ENCODE assay signal across 8 mouse cellular contexts in genomic region chr5:123683043-123683376, GRCm38 (mm10). TPM values are rescaled to one million over a fixed set of nuclear protein-coding genes. Genes with fewer than 3 reads are reported as not detected.
DNase-seq lines count a peak whose midpoint lies in the region; ATAC-seq and TF ChIP-seq lines count a peak whose summit lies in the region.

No protein-coding gene starts in this region.

- H3K4me2 ChIP-seq in heart, embryonic 11.5 days, result peak overlapping the region; percentile 97
- H3K4me2 ChIP-seq in limb, embryonic 11.5 days (ENCODE audit: low read depth, severe bottlenecking), result peak overlapping the region; percentile 71
- H3K4me2 ChIP-seq in midbrain, embryonic 11.5 days, result peak overlapping the region; percentile 66

- no peak for ATAC-seq in heart, embryonic 11.5 days (replicated peaks; ENCODE audit: insufficient number of reproducible peaks, low FRiP score, low TSS enrichment)
- ATAC-seq in limb, embryonic 11.5 days (ENCODE audit: insufficient number of reproducible peaks, low FRiP score, low TSS enrichment, low read depth), result no peak; the same call in 1 of the 2 replicates
- ATAC-seq in midbrain, embryonic 11.5 days (ENCODE audit: low FRiP score), result peak; percentile 31; the same call in 1 of the 2 replicates
- no peak for ATAC-seq in activated CD4-positive, CD25-positive, alpha-beta regulatory T cell, adult 4 months

- intact Hi-C loops in left cerebral cortex, adult 2 months (cut with DNase I), result no loop called here

- 2% methylated on average over 6 of the region's 6 CpGs for WGBS in heart, embryonic 11.5 days (ENCODE audit: insufficient replicate concordance)
- 3% methylated on average over 6 of the region's 6 CpGs for whole genome bisulfite sequencing in limb, embryonic 11.5 days
- WGBS in midbrain, embryonic 11.5 days, result 4% methylated on average over 6 of the region's 6 CpGs

- no peaks in the 10 kb centered on the region for H3K36me3 ChIP-seq in heart, embryonic 11.5 days (ENCODE audit: control insufficient read depth, insufficient read depth, low read length)
- no peaks in the 10 kb centered on the region for H3K36me3 ChIP-seq in limb, embryonic 11.5 days (ENCODE audit: control insufficient read depth, insufficient read depth, low read length)
- H3K36me3 ChIP-seq in midbrain, embryonic 11.5 days (ENCODE audit: control insufficient read depth, insufficient read depth, low read length), result no peaks in the 10 kb centered on the region

- DNase-seq in left cerebral cortex, adult 2 months (ENCODE audit: extremely low spot score in 1 of 2, low spot score in 2 of 2), result peak in 1 of 2 experiments; percentile 27
- no peak for DNase-seq in left cerebral cortex, adult 9 months (ENCODE audit: low spot score in 2 of 2)
- peak; percentile 76 for DNase-seq in brain, embryonic 14.5 days (ENCODE audit: low read depth)
- peak; percentile 53 for DNase-seq in limb, embryonic 11.5 days (ENCODE audit: low spot score)
- no peak for DNase-seq in midbrain, embryonic 11.5 days (ENCODE audit: low spot score, missing footprints)
- DNase-seq in T-cell, adult 2 months (ENCODE audit: low spot score), result no peak

- H3K4me3 ChIP-seq in left cerebral cortex, adult 2 months, result peak overlapping the region; percentile 92
- H3K4me3 ChIP-seq in heart, embryonic 11.5 days (ENCODE audit: low read depth, low read length), result peak overlapping the region; percentile 94
- H3K4me3 ChIP-seq in limb, embryonic 11.5 days (ENCODE audit: low read depth, low read length), result peak overlapping the region; percentile 92
- H3K4me3 ChIP-seq in midbrain, embryonic 11.5 days (ENCODE audit: low read depth, low read length), result peak overlapping the region; percentile 96

- peak overlapping the region; percentile 60; the same call in 1 of the 2 replicates for H3K9ac ChIP-seq in heart, embryonic 11.5 days (ENCODE audit: low read depth, low read length)
- no peak overlapping the region for H3K9ac ChIP-seq in limb, embryonic 11.5 days (ENCODE audit: low read length)
- H3K9ac ChIP-seq in midbrain, embryonic 11.5 days (ENCODE audit: low read length), result peak overlapping the region; percentile 99

- peak overlapping the region; percentile 99 for H3K27ac ChIP-seq in left cerebral cortex, adult 2 months
- H3K27ac ChIP-seq in heart, embryonic 11.5 days (ENCODE audit: low read depth, low read length), result no peak overlapping the region
- H3K27ac ChIP-seq in limb, embryonic 11.5 days (replicated peaks; ENCODE audit: low read depth, low read length), result no peak overlapping the region
- H3K27ac ChIP-seq in midbrain, embryonic 11.5 days (ENCODE audit: low read depth, low read length), result no peak overlapping the region

- TF ChIP-seq POLR2A in brain, embryonic 14.5 days (IDR thresholded peaks at IDR 0.05; ENCODE audit: borderline replicate concordance, extremely low read depth, insufficient read depth, insufficient read length, poor library complexity, severe bottlenecking), result no peak

- no peak for TF ChIP-seq CTCF in left cerebral cortex, adult 2 months (IDR thresholded peaks at IDR 0.05)
- no peak for TF ChIP-seq CTCF in brain, embryonic 14.5 days (IDR thresholded peaks at IDR 0.05; ENCODE audit: borderline replicate concordance, extremely low read depth, insufficient read depth, insufficient read length)

- no peaks in the 10 kb centered on the region for H3K27me3 ChIP-seq in heart, embryonic 11.5 days (ENCODE audit: control insufficient read depth, insufficient read depth, low read length)
- H3K27me3 ChIP-seq in limb, embryonic 11.5 days (ENCODE audit: control insufficient read depth, insufficient read depth, low read length), result no peaks in the 10 kb centered on the region
- H3K27me3 ChIP-seq in midbrain, embryonic 11.5 days (ENCODE audit: control insufficient read depth, insufficient read depth, low read length), result no peaks in the 10 kb centered on the region

- H3K9me3 ChIP-seq in heart, embryonic 11.5 days (replicated peaks; ENCODE audit: control insufficient read depth, low read length), result no peaks in the 10 kb centered on the region
- H3K9me3 ChIP-seq in limb, embryonic 11.5 days (ENCODE audit: control insufficient read depth, low read length), result no peaks in the 10 kb centered on the region
- no peaks in the 10 kb centered on the region for H3K9me3 ChIP-seq in midbrain, embryonic 11.5 days (ENCODE audit: control insufficient read depth, low read length)

- peaks cover 12% of the 10 kb centered on the region for H3K4me1 ChIP-seq in heart, embryonic 11.5 days (ENCODE audit: control insufficient read depth, insufficient read depth, low read length)
- peaks cover 12% of the 10 kb centered on the region for H3K4me1 ChIP-seq in limb, embryonic 11.5 days (ENCODE audit: control insufficient read depth, insufficient read depth, low read length)
- H3K4me1 ChIP-seq in midbrain, embryonic 11.5 days (ENCODE audit: control insufficient read depth, insufficient read depth, low read length), result peaks cover 13% of the 10 kb centered on the region

RNA-seq across cellular contexts. Expression of gene Clip1, which starts 1.4 kb away (rescaled TPM):
- total RNA-seq in left cerebral cortex, adult 2 months (2021), result 100 to 1,000 TPM; 139 TPM
- polyA plus RNA-seq in brain, embryonic 14.5 days (2012; rRNA removed), result 73.9 and 94.8 TPM in 2 replicates
- 45.2 TPM in 2 replicates for polyA plus RNA-seq in heart, embryonic 11.5 days (2014; fragmentation: Nextera tagmentation; extraction: Ambion mirVana)
- 37.8 and 44.9 TPM in 2 replicates for polyA plus RNA-seq in limb, embryonic 11.5 days (2014; fragmentation: Nextera tagmentation; extraction: Ambion mirVana)
- polyA plus RNA-seq in midbrain, embryonic 11.5 days (2014; fragmentation: Nextera tagmentation; extraction: Ambion mirVana), result 42.8 and 46.8 TPM in 2 replicates
- 10 to 100 TPM; 43.3 to 49.8 TPM for polyA plus RNA-seq in activated CD4-positive, CD25-positive, alpha-beta regulatory T cell, adult 4 months (2017; shearing (Covaris generic))

RNA-seq across cellular contexts. Expression of gene Zcchc8, which starts 37.9 kb away (rescaled TPM):
- 10 to 100 TPM; 40.5 to 47.3 TPM for total RNA-seq in left cerebral cortex, adult 2 months (2021)
- polyA plus RNA-seq in brain, embryonic 14.5 days (2012; rRNA removed), result 79.2 and 91.8 TPM in 2 replicates
- 64.6 and 65.7 TPM in 2 replicates for polyA plus RNA-seq in heart, embryonic 11.5 days (2014; fragmentation: Nextera tagmentation; extraction: Ambion mirVana)
- 100 and 106 TPM in 2 replicates for polyA plus RNA-seq in limb, embryonic 11.5 days (2014; fragmentation: Nextera tagmentation; extraction: Ambion mirVana)
- polyA plus RNA-seq in midbrain, embryonic 11.5 days (2014; fragmentation: Nextera tagmentation; extraction: Ambion mirVana), result 80.8 and 84.7 TPM in 2 replicates
- polyA plus RNA-seq in activated CD4-positive, CD25-positive, alpha-beta regulatory T cell, adult 4 months (2017; shearing (Covaris generic)), result 10 to 100 TPM; 55.2 to 55.4 TPM

Comparison
In these comparisons a context has a peak if more than half of its experiments do, and no peak if none do; other contexts are left out.
1. DNase-seq: peak in brain, embryonic 14.5 days (single experiment) and limb, embryonic 11.5 days (single experiment); none in left cerebral cortex, adult 9 months (0 of 2), midbrain, embryonic 11.5 days (single experiment) and T-cell, adult 2 months (single experiment).
2. Peak in every context shown above with its lines, with median percentiles within 50 percentile points of each other: H3K4me3 ChIP-seq and H3K4me2 ChIP-seq.